Mouse (Mus musculus) fat pad, adult 2 months (tissue): ENCODE data around the gene Pheta1.

ENCODE experiments used
- DNase-seq: peaks from one replicate; pipeline ENCODE4 v3.0.0-alpha.2; 2011; ENCODE audit warnings: low read depth, low spot score; ENCODE audit errors: extremely low read depth

Pheta1 gene

GRCm38 (mm10) chr5:121824121-121824520, 24.7 kb upstream of the Pheta1 start:
- no peak for DNase-seq

GRCm38 (mm10) chr5:121825606-121826005, 23.2 kb upstream of the Pheta1 start:
- DNase-seq, result no peak

GRCm38 (mm10) chr5:121827876-121828275, 20.9 kb upstream of the Pheta1 start:
- DNase-seq, result no peak

GRCm38 (mm10) chr5:121828491-121829432, 20.0 kb upstream of the Pheta1 start:
- no peak for DNase-seq

GRCm38 (mm10) chr5:121831002-121831601, 17.7 kb upstream of the Pheta1 start:
- no peak for DNase-seq

- no peak for DNase-seq
These were observed 16.2 kb upstream of the Pheta1 start for GRCm38 (mm10) chr5:121832376-121833155.

- DNase-seq, result no peak
These were observed 15.6 kb upstream of the Pheta1 start for GRCm38 (mm10) chr5:121833159-121833558.

GRCm38 (mm10) chr5:121833572-121834240, 15.1 kb upstream of the Pheta1 start:
- DNase-seq, result no peak

GRCm38 (mm10) chr5:121834241-121834606, 14.6 kb upstream of the Pheta1 start:
- no peak for DNase-seq

- DNase-seq, result no peak
These were observed 13.6 kb upstream of the Pheta1 start for GRCm38 (mm10) chr5:121834991-121835747.

- no peak for DNase-seq
These were observed 12.7 kb upstream of the Pheta1 start for GRCm38 (mm10) chr5:121835949-121836691.

- no peak for DNase-seq
These were observed 11.9 kb upstream of the Pheta1 start for GRCm38 (mm10) chr5:121836692-121837415.

- DNase-seq, result no peak
These were observed 11.1 kb upstream of the Pheta1 start, which contains the start of gene Sh2b3 for GRCm38 (mm10) chr5:121837441-121838340. Gene Sh2b3, minus strand, starts transcription at chr5:121837646.

GRCm38 (mm10) chr5:121838341-121839127, 10.2 kb upstream of the Pheta1 start:
- DNase-seq, result no peak

GRCm38 (mm10) chr5:121839128-121839473, 9.7 kb upstream of the Pheta1 start:
- no peak for DNase-seq

- DNase-seq, result no peak
These were observed 7.3 kb upstream of the Pheta1 start for GRCm38 (mm10) chr5:121841516-121841915.

- DNase-seq, result no peak
These were observed 6.8 kb upstream of the Pheta1 start for GRCm38 (mm10) chr5:121841973-121842372.
